Mouse (Mus musculus): ENCODE data around the gene Itga8.

DNA sequence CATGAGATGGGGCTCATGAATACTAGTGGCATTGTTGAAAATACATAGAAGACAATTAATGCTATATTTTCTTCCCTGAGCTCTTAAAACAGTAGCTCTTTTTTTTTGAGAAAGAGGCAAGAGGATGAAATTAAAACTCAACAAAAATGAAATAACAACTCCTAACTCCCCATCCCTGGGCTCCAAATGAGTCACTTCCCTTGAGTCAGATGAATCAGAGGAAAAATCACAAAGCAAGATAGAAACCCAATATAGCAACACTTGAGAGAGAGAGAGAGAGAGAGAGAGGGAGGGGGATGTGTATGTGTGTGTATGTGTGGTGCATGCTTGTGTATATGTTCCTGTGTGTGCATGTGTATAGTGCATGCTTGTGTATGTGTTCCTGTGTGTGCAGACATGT, 131.5 kb downstream of the Itga8 start:
- TF ChIP-seq CTCF (IDR thresholded peaks at IDR 0.05; ENCODE audit: low read depth, low read length) (no peak), GATA1 (IDR thresholded peaks at IDR 0.05; ENCODE audit: borderline replicate concordance, low read length) (no peak), POLR2AphosphoS5 (IDR thresholded peaks at IDR 0.05; ENCODE audit: insufficient replicate concordance, low read depth, low read length) (no peak), GATA2 (IDR thresholded peaks at IDR 0.05; ENCODE audit: borderline replicate concordance, low read depth, low read length) (no peak), TAL1 (conservative IDR thresholded peaks at IDR 0.05; ENCODE audit: low read depth, low read length) (no peak)

All from G1E (cell line).